8 mouse cellular contexts compared by ENCODE assay signal in the genomic region with DNA sequence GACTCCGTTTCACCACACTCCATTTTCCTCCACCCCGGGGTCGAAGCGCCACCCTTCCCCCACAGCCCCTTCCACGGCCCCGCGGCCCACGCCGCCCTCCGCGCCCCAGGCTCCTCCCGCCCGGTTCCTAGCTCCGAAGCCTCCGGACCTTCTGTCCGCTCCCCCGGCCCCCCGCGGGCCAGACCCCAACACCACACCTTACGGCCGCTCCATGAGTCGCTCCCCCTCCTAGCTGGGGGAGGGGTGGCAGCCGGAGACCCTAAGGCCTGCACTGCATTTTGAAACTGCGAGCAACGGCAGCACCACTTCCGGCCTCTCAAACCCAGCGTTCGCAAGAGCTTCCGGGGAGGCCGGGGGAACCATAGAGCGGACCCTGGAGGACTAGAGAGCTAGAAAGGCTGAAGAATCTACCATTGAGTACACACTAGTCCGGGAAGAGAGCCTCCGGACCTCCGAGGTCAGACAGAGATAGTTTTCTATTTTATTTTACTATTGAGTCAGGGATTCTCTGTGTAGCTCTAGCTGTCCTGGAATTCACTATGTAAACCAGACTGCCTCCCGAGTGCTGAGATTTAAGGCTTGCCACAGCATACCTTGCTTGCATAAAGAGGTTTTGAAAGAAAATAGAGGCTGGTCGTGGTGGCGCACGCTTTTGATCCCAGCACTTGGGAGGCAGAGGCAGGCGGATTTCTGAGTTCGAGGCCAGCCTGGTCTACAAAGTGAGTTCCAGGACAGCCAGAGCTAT. TPM values are rescaled to one million over a fixed set of nuclear protein-coding genes. Genes with fewer than 3 reads are reported as not detected.
A peak's percentile ranks its signal among the peaks of the same experiment; 100 is the strongest.
DNase-seq lines count a peak whose midpoint lies in the region; ATAC-seq lines count a peak whose summit lies in the region.

No protein-coding gene starts in this region.

- peak overlapping the region; percentile 85 for H3K4me2 ChIP-seq in intestine, embryonic 14.5 days (ENCODE audit: low read length)

- H3K4me1 ChIP-seq in intestine, embryonic 14.5 days (replicated peaks; ENCODE audit: control insufficient read depth, insufficient read depth, low read length) = peaks cover 3% of the 10 kb centered on the region

- peak overlapping the region; percentile 87 for H3K27ac ChIP-seq in intestine, embryonic 14.5 days (ENCODE audit: low read depth)

- WGBS in intestine, embryonic 14.5 days = under 1% methylated on average over 40 of the region's 40 CpGs

- intact Hi-C loops in left cerebral cortex, postnatal 14 days (cut with DNase I) = no loop called here

- H3K4me3 ChIP-seq in intestine, embryonic 14.5 days (ENCODE audit: low read depth, low read length) = peak overlapping the region; percentile 59

- H3K9ac ChIP-seq in intestine, embryonic 14.5 days (ENCODE audit: low read length) = peak overlapping the region; percentile 83

- peak; percentile 91 to 96 for DNase-seq in adrenal gland, adult (ENCODE audit: inconsistent age in 2 of 2, low spot score in 1 of 2)
- DNase-seq in embryo, embryonic 10.5 days (ENCODE audit: low spot score) = peak; percentile 98
- DNase-seq in gastrocnemius, postnatal 25 days = peak; percentile 86
- DNase-seq in intestine, embryonic 14.5 days (ENCODE audit: low spot score) = peak; percentile 95
- DNase-seq in left cerebral cortex, postnatal 14 days (ENCODE audit: low spot score in 2 of 2) = peak; percentile 92 to 95
- DNase-seq in mesoderm, embryonic 11.5 days (ENCODE audit: low read depth, low spot score) = peak; percentile 95
- DNase-seq in right cerebral cortex, postnatal 36 days (ENCODE audit: low spot score in 2 of 2) = peak; percentile 81 to 86
- peak; percentile 95 for DNase-seq in yolk sac, embryonic 10.5 days (ENCODE audit: low spot score)

- H3K36me3 ChIP-seq in intestine, embryonic 14.5 days (ENCODE audit: control insufficient read depth, insufficient read depth, low read length) = no peaks in the 10 kb centered on the region

- ATAC-seq in intestine, embryonic 14.5 days (replicated peaks; ENCODE audit: low FRiP score, low TSS enrichment, low read depth) = peak; percentile 96

- no peaks in the 10 kb centered on the region for H3K9me3 ChIP-seq in intestine, embryonic 14.5 days (ENCODE audit: control insufficient read depth, low read length)

- no peaks in the 10 kb centered on the region for H3K27me3 ChIP-seq in intestine, embryonic 14.5 days (replicated peaks; ENCODE audit: control insufficient read depth, insufficient read depth, low read length)

RNA-seq across cellular contexts. Expression of a gene that starts 5.1 kb away (rescaled TPM):
- total RNA-seq in gastrocnemius, postnatal 25 days (2021) = 10 to 100 TPM; 26.6 to 29.2 TPM
- polyA plus RNA-seq in intestine, embryonic 14.5 days (2014; fragmentation: Nextera tagmentation; extraction: Ambion mirVana) = 49.7 TPM in 2 replicates
- 10 to 100 TPM; 79.1 to 80.6 TPM for total RNA-seq in left cerebral cortex, postnatal 14 days (2021)

RNA-seq across cellular contexts. Expression of a gene that starts 20.2 kb away (rescaled TPM):
- 10 to 100 TPM; 10.8 to 12.0 TPM for total RNA-seq in gastrocnemius, postnatal 25 days (2021)
- polyA plus RNA-seq in intestine, embryonic 14.5 days (2014; fragmentation: Nextera tagmentation; extraction: Ambion mirVana) = 9.8 and 11.4 TPM in 2 replicates
- total RNA-seq in left cerebral cortex, postnatal 14 days (2021) = 10 to 100 TPM; 17.2 to 18.8 TPM

Comparison
In these comparisons a context has a peak if more than half of its experiments do, and no peak if none do; other contexts are left out.
1. Peak in every context shown above with its lines: DNase-seq, ATAC-seq, H3K4me3 ChIP-seq and H3K27ac ChIP-seq.